Mouse (Mus musculus) kidney, postnatal 0 days (tissue): ENCODE results near the gene Il17ra. TPM values are rescaled to one million over a fixed set of nuclear protein-coding genes. Genes with fewer than 3 reads are reported as not detected.
A peak's percentile ranks its signal among the peaks of the same experiment; 100 is the strongest.

Experiments
- ATAC-seq: fragments of 200-750 bp; cut with Nextera tagmentation; replicated peaks from 2 replicates; pipeline ENCODE4 v1.8.0; 2017; ENCODE audit warnings: low read depth, moderate number of reproducible peaks, moderate TSS enrichment, moderate library complexity; ENCODE audit not compliant: low FRiP score
- DNase-seq: peaks from one replicate; pipeline ENCODE4 v3.0.0-alpha.2; 2016; ENCODE audit warnings: low spot score
- H3K27ac ChIP-seq: fragments of 300-500 bp; sonication (generic); 2 replicates; pipeline ENCODE4 v1.5.1; 2014; ENCODE audit warnings: mild to moderate bottlenecking
- H3K27me3 ChIP-seq: fragments of 300-500 bp; sonication (generic); 2 replicates; pipeline ENCODE4 v1.6.1; 2014; ENCODE audit warnings: low read length, mixed read lengths; ENCODE audit not compliant: insufficient read depth
- H3K36me3 ChIP-seq: fragments of 300-500 bp; sonication (generic); 2 replicates; pipeline ENCODE4 v1.6.1; 2014; ENCODE audit warnings: low read length, mixed read lengths; ENCODE audit not compliant: insufficient read depth
- H3K4me1 ChIP-seq: fragments of 300-500 bp; sonication (generic); replicated peaks from 2 replicates; pipeline ENCODE4 v1.6.1; 2014; ENCODE audit warnings: antibody characterized with exemption, low read length, mixed read lengths; ENCODE audit not compliant: insufficient read depth
- H3K4me2 ChIP-seq: fragments of 300-500 bp; sonication (generic); 2 replicates; pipeline ENCODE4 v1.6.1; 2014; ENCODE audit warnings: mild to moderate bottlenecking, low read length, moderate library complexity, mixed read lengths
- H3K4me3 ChIP-seq: fragments of 300-500 bp; sonication (generic); replicated peaks from 2 replicates; pipeline ENCODE4 v1.5.1; 2014; ENCODE audit warnings: low read depth, low read length
- H3K9ac ChIP-seq: fragments of 300-500 bp; sonication (generic); 2 replicates; pipeline ENCODE4 v1.6.1; 2014; ENCODE audit warnings: low read depth, low read length
- H3K9me3 ChIP-seq: fragments of 300-500 bp; sonication (generic); replicated peaks from 2 replicates; pipeline ENCODE4 v1.6.1; 2016; ENCODE audit warnings: low read length, inconsistent platforms, mixed read lengths
- CTCF ChIP-seq: IDR thresholded peaks from 2 replicates; pipeline ENCODE4 v1.5.1; 2016; ENCODE audit warnings: antibody characterized with exemption, low read depth, mild to moderate bottlenecking, moderate library complexity
- WGBS: fragments of 180-500 bp; shearing (Covaris S2); extraction: QIAGEN DNeasy Blood & Tissue Kit; methylation state at CpG from one replicate; pipeline ENCODE4 v1.1.7; 2014; 5-methylcytosine and 5-hydroxymethylcytosine counted together
- polyA plus RNA-seq: library from polyadenylated mRNA; unstranded; fragments of >200 nt; fragmentation: Nextera tagmentation; extraction: Ambion mirVana; gene quantifications from 2 replicates; pipeline ENCODE4 v1.2.1, GENCODE M21; 2015

Gene Il17ra
- 3.8 and 5.2 TPM in 2 replicates for polyA plus RNA-seq

DNA sequence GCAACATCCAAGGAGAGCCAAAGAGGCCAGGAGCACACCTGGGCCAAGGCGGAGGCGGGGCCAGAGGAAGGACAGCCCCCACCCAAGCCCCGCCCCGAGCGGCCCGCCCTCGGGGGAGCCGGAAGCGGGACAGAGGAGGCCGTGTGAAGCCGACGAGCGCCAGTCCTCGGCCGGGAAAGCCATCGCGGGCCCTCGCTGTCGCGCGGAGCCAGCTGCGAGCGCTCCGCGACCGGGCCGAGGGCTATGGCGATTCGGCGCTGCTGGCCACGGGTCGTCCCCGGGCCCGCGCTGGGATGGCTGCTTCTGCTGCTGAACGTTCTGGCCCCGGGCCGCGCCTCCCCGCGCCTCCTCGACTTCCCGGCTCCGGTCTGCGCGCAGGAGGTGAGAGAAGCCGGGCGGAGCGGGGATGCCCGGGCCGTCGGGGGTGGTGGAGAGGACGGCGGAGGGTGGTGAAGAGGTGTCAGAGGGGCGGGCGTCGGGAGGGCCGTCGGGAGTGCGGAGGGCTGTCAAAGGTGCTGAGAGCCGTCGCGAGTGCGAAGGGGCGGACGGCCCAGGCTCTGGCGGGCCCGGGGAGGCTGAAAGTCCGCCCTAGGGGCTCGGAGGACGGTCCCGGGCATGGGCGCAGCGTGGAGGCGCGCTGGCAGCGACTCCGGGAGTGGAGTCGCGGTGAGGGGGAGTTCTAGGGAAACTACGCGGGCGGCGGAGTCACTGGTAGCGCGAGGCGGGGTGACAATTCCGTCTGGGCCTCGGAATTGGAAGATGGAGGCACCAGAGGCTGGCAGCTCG lies at the start of gene Il17ra:
Gene Il17ra, plus strand, starts transcription at position 162 of the 786 bp plus-strand sequence.
- H3K27me3 ChIP-seq, result no peaks in the 10 kb centered on the region
- no peaks in the 10 kb centered on the region for H3K36me3 ChIP-seq
- H3K4me3 ChIP-seq, result peak within 1 kb of the TSS; percentile 64
- no peak within 1 kb of the TSS for H3K27ac ChIP-seq
- under 1% methylated on average over 90 of the region's 90 CpGs for WGBS
- peak within 1 kb of the TSS; percentile 89 for H3K4me2 ChIP-seq
- DNase-seq (peak; percentile 69), ATAC-seq (peak; percentile 91)
- no peaks in the 10 kb centered on the region for H3K9me3 ChIP-seq
- TF ChIP-seq CTCF, result no peak
- peak within 1 kb of the TSS; percentile 71 for H3K9ac ChIP-seq
- H3K4me1 ChIP-seq, result 0 out of 2 replicates have a peak, but pooled peaks cover 9% of the 10 kb centered on the region

DNA sequence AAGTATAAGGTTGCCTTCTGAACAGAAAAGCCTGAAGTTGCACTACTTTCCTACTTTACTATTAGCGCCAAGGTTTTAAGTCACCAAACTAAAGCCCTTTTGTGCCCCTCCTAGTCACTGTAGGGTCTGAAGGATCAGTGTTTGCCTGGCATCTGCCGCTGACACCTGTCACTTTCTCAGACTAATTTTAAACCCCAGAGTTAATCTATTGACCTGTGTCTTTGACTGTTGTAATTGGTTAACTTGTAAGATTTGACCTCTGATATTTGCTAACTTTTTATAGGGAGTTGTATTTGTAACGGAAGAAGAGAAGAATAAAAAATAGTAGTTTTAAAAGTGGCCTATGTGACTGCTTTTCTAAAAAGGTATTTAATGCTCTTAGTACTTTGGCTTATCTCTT lies 24.9 kb upstream of the Il17ra start:
- Histone ChIP-seq H3K4me3 (no peak overlapping the region), H3K27me3 (no peaks in the 10 kb centered on the region), H3K9me3 (no peaks in the 10 kb centered on the region), H3K4me1 (no peaks in the 10 kb centered on the region), H3K4me2 (no peak overlapping the region), H3K9ac (no peak overlapping the region), H3K36me3 (peaks cover 43% of the 10 kb centered on the region), H3K27ac (no peak overlapping the region)
- 88% methylated on average over 3 of the region's 3 CpGs for WGBS
- ATAC-seq (no peak), DNase-seq (no peak)
- TF ChIP-seq CTCF, result no peak

DNA sequence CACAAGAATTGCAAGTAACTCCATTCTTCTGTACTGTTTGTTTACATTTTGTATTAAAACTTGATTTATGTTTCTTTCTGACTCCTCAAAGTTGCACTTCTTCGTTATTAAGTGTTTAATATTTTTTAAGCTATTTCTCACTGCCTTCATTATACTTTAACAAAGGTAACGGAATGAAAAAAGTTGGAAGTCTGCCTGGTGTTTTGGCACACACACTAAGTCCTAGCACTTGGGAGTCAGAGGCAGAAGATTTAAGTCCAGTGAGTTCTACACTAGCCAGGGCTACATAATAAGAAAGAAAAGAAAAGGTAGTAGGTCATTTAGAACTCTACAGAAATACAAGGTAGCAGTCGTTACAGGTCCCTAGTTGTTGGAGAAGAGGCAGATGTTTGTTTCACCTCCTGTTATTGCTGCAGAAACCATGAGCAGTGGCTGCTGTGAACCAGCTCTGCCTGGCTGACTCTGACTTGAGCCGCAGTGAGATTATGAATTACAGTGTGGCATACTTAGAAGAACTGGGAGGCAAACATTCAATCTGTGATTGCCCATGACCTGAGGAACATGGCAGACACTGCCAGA lies 20.8 kb upstream of the Il17ra start:
- Histone ChIP-seq H3K27me3 (no peaks in the 10 kb centered on the region), H3K27ac (no peak overlapping the region), H3K9ac (no peak overlapping the region), H3K36me3 (peaks cover 35% of the 10 kb centered on the region), H3K4me1 (no peaks in the 10 kb centered on the region), H3K4me2 (no peak overlapping the region), H3K4me3 (no peak overlapping the region), H3K9me3 (no peaks in the 10 kb centered on the region)
- ATAC-seq (no peak), DNase-seq (no peak)
- TF ChIP-seq CTCF, result no peak
- 67% methylated on average over 4 of the region's 4 CpGs for WGBS

DNA sequence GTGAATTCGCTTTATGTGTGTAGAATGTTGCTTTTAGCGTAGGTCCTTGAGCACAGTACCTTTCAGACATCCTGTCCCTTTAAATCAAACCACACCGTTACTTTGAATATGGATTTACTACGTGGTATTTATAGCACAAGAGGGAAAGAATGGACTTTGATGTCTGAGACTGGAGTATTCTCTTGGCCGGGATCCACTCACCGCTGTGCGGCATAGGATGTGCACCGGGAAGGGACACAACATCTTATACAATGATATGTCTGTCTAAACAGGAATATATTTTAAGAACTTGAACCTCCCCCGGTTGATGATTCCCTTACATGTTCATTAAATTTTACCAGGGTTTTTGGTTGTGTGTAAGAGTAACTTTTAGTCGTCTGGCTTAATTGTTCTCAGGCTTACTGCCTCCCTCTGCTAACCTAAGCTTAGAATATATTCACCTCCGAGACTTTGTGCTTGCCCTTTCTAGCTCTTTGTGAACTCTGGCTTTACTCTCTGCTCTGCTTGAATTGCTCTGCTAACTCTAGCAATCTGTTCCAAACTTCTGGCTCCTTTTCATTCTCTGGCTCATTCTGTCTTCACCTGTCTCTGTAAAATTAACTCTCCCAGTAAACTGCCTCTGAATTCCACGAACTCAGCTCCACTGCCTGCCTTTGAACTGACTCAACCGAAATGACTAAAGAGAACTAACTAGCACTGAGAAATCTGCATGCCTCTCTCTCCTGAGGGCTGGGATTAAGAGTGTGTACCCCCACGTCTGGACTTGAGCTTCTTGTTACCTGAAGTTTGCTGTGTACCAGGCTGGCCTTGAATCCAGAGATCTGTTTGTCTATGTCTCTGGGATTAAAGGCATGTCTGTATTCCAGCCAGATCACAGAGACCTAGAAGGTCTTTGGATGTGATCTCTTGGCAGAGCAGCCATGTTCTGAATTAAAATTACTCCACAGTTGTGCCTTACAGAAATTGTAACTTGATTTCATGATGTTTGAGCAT lies 19.4 kb upstream of the Il17ra start:
- Histone ChIP-seq H3K9ac (no peak overlapping the region), H3K27me3 (no peaks in the 10 kb centered on the region), H3K27ac (peak overlapping the region; percentile 38; the same call in 1 of the 2 replicates), H3K4me2 (no peak overlapping the region), H3K4me3 (no peak overlapping the region), H3K4me1 (no peaks in the 10 kb centered on the region), H3K9me3 (no peaks in the 10 kb centered on the region), H3K36me3 (peaks cover 24% of the 10 kb centered on the region)
- ATAC-seq (0 out of 2 replicates have a peak, but pooled peaks have one; percentile 35), DNase-seq (no peak)
- 59% methylated on average over 14 of the region's 14 CpGs for WGBS
- TF ChIP-seq CTCF, result no peak

DNA sequence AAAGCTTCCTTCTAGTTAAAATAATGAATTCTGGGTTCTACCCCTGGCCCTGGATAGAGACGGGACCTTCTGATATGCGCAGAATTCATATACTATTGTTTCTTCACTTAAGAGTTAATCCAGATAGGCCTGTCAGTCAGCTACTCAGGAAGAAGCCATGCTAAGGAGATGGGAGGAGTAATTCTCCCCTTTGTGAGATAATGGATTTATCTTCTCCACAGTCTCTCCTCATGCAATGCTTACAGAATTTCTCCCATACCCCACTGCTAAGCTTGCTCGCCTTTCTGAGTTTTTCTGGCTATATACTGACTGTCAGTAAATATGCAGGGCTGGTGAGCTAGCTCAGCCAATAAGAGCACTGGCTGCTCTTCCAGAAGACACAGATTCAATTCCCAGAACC lies 12.8 kb upstream of the Il17ra start:
- no peak for TF ChIP-seq CTCF
- no peak overlapping the region for H3K4me2 ChIP-seq
- no peaks in the 10 kb centered on the region for H3K4me1 ChIP-seq
- DNase-seq (no peak), ATAC-seq (no peak)
- H3K36me3 ChIP-seq, result no peaks in the 10 kb centered on the region
- no peak overlapping the region for H3K9ac ChIP-seq
- no peaks in the 10 kb centered on the region for H3K9me3 ChIP-seq
- no peak overlapping the region for H3K4me3 ChIP-seq
- no peaks in the 10 kb centered on the region for H3K27me3 ChIP-seq
- WGBS, result 92% methylated on average over 3 of the region's 3 CpGs
- H3K27ac ChIP-seq, result no peak overlapping the region
